Mouse (Mus musculus) midbrain, embryonic 12.5 days (tissue): ENCODE measurements around the gene Ctdspl. TPM values are rescaled to one million over a fixed set of nuclear protein-coding genes. Genes with fewer than 3 reads are reported as not detected.

Experiments used
- ATAC-seq: fragments of 200-750 bp; cut with Nextera tagmentation; 2 replicates; pipeline ENCODE4 v1.8.0; 2017; ENCODE audit warnings: low read depth, moderate TSS enrichment, moderate library complexity; ENCODE audit not compliant: low FRiP score
- H3K27ac ChIP-seq: fragments of 300-500 bp; sonication (generic); replicated peaks from 2 replicates; pipeline ENCODE4 v1.5.1; 2016; ENCODE audit warnings: mild to moderate bottlenecking
- H3K27me3 ChIP-seq: fragments of 300-500 bp; sonication (generic); 2 replicates; pipeline ENCODE4 v1.6.1; 2016; ENCODE audit warnings: mild to moderate bottlenecking
- H3K36me3 ChIP-seq: fragments of 300-500 bp; sonication (generic); 2 replicates; pipeline ENCODE4 v1.6.1; 2016
- H3K4me1 ChIP-seq: fragments of 300-500 bp; sonication (generic); 2 replicates; pipeline ENCODE4 v1.6.1; 2016
- H3K4me2 ChIP-seq: fragments of 300-500 bp; sonication (generic); replicated peaks from 2 replicates; pipeline ENCODE4 v1.6.1; 2016; ENCODE audit warnings: mild to moderate bottlenecking, moderate library complexity
- H3K4me3 ChIP-seq: fragments of 300-500 bp; sonication (generic); 2 replicates; pipeline ENCODE4 v1.5.1; 2016; ENCODE audit warnings: mild to moderate bottlenecking
- H3K9ac ChIP-seq: fragments of 300-500 bp; sonication (generic); replicated peaks from 2 replicates; pipeline ENCODE4 v1.6.1; 2016; ENCODE audit warnings: mild to moderate bottlenecking, moderate library complexity
- H3K9me3 ChIP-seq: fragments of 300-500 bp; sonication (generic); 2 replicates; pipeline ENCODE4 v1.6.1; 2016; ENCODE audit warnings: mild to moderate bottlenecking
- WGBS: fragments of 180-500 bp; shearing (Covaris S2); methylation state at CpG from one replicate; pipeline ENCODE4 v1.1.7; 2016; 5-methylcytosine and 5-hydroxymethylcytosine counted together
- polyA plus RNA-seq: library from polyadenylated mRNA; unstranded; fragments of >200 nt; fragmentation: Nextera tagmentation; extraction: Ambion mirVana; gene quantifications from 2 replicates; pipeline ENCODE4 v1.2.1, GENCODE M21; 2016

The Ctdspl gene
- polyA plus RNA-seq, 1 experiment from 2014 or later = 6.3 TPM

- Histone ChIP-seq H3K4me3 (no peak overlapping the region), H3K36me3 (no peaks in the 10 kb centered on the region), H3K4me1 (peaks cover 9% of the 10 kb centered on the region), H3K9me3 (no peaks in the 10 kb centered on the region), H3K4me2 (no peak overlapping the region), H3K27ac (no peak overlapping the region), H3K9ac (no peak overlapping the region), H3K27me3 (no peaks in the 10 kb centered on the region)
- 49% methylated on average over 3 of the region's 3 CpGs for WGBS
- no peak for ATAC-seq
These were observed 11.3 kb downstream of the Ctdspl start for GRCm38 (mm10) chr9:118937515-118937914.

DNA sequence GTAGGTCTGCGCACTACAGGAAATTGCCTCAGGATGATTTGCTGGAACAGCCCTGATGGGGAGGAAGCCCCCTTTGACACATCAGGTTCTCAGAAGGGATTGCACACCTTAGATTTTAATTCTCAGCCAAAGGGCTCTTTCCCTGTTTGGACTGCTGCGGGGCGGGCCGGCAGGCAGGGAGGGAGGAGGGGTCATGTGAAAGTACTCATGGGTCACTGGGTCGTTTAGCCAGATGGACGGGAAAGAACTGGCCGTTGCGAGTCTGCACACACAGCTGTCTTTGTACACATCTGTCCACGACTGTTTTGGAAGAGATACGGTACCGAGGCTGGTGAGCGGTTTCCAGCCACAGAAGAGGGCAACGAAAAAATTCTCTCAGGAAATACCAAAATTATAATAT lies 13.2 kb downstream of the Ctdspl start:
- Histone ChIP-seq H3K36me3 (no peaks in the 10 kb centered on the region), H3K4me1 (peaks cover 9% of the 10 kb centered on the region), H3K9me3 (no peaks in the 10 kb centered on the region), H3K27me3 (no peaks in the 10 kb centered on the region), H3K9ac (no peak overlapping the region), H3K27ac (no peak overlapping the region), H3K4me3 (no peak overlapping the region), H3K4me2 (no peak overlapping the region)
- WGBS = 34% methylated on average over 13 of the region's 13 CpGs
- no peak for ATAC-seq

GRCm38 (mm10) chr9:118939831-118940230 lies 13.6 kb downstream of the Ctdspl start:
- no peaks in the 10 kb centered on the region for H3K9me3 ChIP-seq

DNA sequence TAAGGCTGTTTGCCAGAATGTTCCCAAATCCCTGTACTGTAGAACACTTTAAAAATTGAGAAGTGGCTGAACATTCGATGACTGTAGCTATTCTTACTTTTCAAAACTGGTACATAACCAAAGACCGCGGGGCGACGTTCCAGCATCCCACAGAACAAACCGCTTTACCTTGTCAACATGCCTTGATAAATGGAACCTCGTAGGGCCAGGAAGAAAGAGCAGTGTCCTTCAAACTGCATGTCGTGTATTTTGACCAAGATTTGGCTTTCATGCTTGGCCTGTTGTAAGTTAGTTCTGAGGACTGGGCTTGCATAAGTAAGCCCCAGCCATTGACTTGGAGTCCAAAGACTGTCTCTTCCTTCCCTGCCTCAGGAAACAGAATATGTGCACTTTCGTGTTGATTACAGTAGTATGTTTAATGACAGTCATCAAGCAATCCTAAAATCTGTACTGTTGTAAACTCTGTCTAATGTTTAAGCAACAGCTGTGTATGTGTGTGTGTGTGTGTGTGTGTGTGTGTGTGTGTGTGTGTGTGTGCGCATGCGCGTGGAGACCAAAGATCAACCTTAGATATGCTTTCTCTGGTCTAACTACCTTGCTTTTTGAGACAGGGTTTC lies 14.4 kb downstream of the Ctdspl start:
- Histone ChIP-seq H3K27me3 (no peaks in the 10 kb centered on the region), H3K4me1 (peaks cover 9% of the 10 kb centered on the region), H3K36me3 (no peaks in the 10 kb centered on the region), H3K4me3 (no peak overlapping the region), H3K27ac (no peak overlapping the region), H3K9me3 (no peaks in the 10 kb centered on the region), H3K9ac (no peak overlapping the region), H3K4me2 (no peak overlapping the region)
- 93% methylated on average over 12 of the region's 12 CpGs for WGBS
- ATAC-seq = no peak

More at GRCm38 (mm10) chr9:118939831-118940230, 13.6 kb downstream of the Ctdspl start:
- Histone ChIP-seq H3K4me3 (no peak overlapping the region), H3K9ac (no peak overlapping the region), H3K27ac (no peak overlapping the region), H3K36me3 (no peaks in the 10 kb centered on the region), H3K27me3 (no peaks in the 10 kb centered on the region), H3K4me2 (no peak overlapping the region), H3K4me1 (peaks cover 9% of the 10 kb centered on the region)
- WGBS = 81% methylated on average over 12 of the region's 12 CpGs
- ATAC-seq = no peak

DNA sequence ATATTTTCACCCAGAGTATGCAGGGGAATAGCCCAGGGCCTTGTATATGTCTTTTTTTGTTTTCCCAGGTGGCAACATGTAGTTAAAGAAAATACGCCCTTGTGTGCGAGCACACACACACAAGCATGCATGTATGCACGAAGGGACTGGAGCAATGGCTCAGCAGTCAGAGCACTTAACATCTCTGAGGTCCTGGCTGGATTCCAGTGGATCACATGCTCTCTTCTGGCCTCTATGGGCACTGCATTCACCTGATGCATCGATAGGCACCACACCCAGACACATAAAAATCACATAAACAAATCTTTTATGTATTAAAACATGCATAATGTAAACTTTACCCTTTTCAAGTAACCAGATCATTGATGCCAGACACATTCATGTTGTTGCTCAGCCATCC lies 15.8 kb downstream of the Ctdspl start:
- H3K9ac ChIP-seq = no peak overlapping the region

DNA sequence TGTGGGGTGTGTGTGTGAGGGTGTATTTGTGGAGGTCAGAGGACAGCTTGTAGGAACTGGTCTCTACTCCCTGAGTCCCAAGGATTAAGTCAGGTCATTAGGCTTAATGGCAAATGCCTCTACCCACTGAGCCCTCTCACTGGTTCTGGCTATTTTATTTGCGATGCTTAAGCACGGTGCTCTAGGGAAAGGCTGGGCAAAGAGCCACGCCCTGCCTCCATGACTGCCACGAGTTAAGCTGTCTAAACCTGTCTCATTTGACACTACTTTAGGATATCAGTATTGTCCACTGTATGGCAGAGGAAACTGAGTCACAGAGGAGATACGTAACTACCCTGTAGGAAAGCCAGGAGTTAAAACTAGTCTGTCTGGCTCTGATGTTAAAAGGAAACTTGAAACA lies 17.7 kb downstream of the Ctdspl start:
- Histone ChIP-seq H3K27me3 (no peaks in the 10 kb centered on the region), H3K9ac (no peak overlapping the region), H3K4me3 (no peak overlapping the region), H3K4me1 (peaks cover 4% of the 10 kb centered on the region), H3K9me3 (no peaks in the 10 kb centered on the region), H3K36me3 (no peaks in the 10 kb centered on the region), H3K27ac (no peak overlapping the region), H3K4me2 (no peak overlapping the region)
- ATAC-seq = no peak
- WGBS = 64% methylated on average over 5 of the region's 5 CpGs

More for the DNA sequence above, 15.8 kb downstream of the Ctdspl start:
- H3K4me2 ChIP-seq = no peak overlapping the region
- ATAC-seq = no peak
- 95% methylated on average over 4 of the region's 4 CpGs for WGBS
- H3K4me1 ChIP-seq = peaks cover 9% of the 10 kb centered on the region
- no peak overlapping the region for H3K27ac ChIP-seq
- no peaks in the 10 kb centered on the region for H3K27me3 ChIP-seq
- H3K9me3 ChIP-seq = no peaks in the 10 kb centered on the region
- H3K36me3 ChIP-seq = no peaks in the 10 kb centered on the region
- H3K4me3 ChIP-seq = no peak overlapping the region

DNA sequence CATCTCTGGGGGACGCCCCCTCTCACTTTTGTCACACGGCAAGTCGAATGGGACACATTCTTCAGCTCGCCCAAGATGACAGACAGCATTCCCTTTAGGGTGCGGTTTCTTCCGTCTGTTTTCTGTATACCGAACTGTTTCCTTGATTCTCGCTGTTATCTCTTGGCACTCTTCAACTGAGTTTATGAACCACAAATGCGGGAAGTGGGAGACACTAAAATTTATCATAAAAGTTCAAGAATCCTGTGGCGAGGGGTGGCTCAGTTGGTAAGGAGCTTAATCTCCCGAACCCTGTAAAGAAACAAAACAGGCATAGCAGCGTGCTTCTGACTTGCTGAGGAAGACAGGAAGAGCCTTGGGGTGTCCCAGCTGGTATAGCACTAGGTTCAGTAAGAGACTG lies 18.1 kb downstream of the Ctdspl start:
- peaks cover under 1% of the 10 kb centered on the region for H3K4me1 ChIP-seq
- ATAC-seq = no peak
- 74% methylated on average over 12 of the region's 12 CpGs for WGBS
- no peaks in the 10 kb centered on the region for H3K9me3 ChIP-seq
- no peaks in the 10 kb centered on the region for H3K27me3 ChIP-seq
- no peak overlapping the region for H3K27ac ChIP-seq
- no peak overlapping the region for H3K4me3 ChIP-seq
- H3K36me3 ChIP-seq = no peaks in the 10 kb centered on the region
- no peak overlapping the region for H3K4me2 ChIP-seq
- no peak overlapping the region for H3K9ac ChIP-seq

DNA sequence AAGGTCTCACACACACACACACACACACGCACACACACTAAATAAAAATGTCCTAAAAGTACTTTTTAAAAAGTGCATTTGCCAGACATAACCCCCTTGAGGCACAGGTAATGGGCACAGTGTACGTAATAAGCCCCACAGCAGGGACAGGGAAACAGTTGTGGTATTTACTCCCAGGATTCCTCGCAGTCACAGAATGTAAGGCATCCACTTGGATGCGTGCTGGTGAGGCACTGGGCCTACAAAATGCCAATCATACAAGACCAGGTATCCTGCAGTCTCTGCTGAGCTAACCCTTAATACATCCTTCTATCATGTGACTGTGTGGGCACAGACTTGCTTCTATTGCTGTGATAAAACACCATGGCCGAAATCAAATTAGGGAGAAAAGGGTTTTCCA lies 22.2 kb downstream of the Ctdspl start:
- ATAC-seq = no peak
- no peaks in the 10 kb centered on the region for H3K4me1 ChIP-seq

DNA sequence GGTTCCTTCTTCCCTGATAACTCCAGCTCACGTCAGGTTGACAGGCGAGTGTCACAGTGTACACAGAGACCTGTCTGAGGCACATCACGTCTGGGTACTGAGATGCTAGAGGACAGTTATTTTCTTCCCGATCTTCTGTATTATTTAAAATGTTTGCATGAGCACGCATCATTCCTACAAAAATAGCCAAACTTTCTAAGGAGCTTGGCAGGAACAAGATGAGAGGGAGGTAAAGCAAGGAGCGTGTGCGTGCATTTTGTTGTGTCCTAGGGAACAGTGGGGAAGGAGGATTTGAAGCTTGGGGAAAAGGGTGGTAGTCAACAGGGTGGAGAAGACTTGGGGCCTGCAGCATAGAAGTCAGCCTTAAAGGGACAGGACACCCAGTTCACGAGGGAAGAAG lies 22.9 kb downstream of the Ctdspl start:
- H3K4me2 ChIP-seq = no peak overlapping the region
- H3K36me3 ChIP-seq = no peaks in the 10 kb centered on the region
- H3K9me3 ChIP-seq = no peaks in the 10 kb centered on the region
- ATAC-seq = no peak
- H3K27me3 ChIP-seq = no peaks in the 10 kb centered on the region
- no peak overlapping the region for H3K9ac ChIP-seq
- H3K4me1 ChIP-seq = no peaks in the 10 kb centered on the region
- WGBS = 92% methylated on average over 8 of the region's 8 CpGs
- H3K4me3 ChIP-seq = no peak overlapping the region
- H3K27ac ChIP-seq = no peak overlapping the region

More for the DNA sequence above, 22.2 kb downstream of the Ctdspl start:
- Histone ChIP-seq H3K9ac (no peak overlapping the region), H3K27ac (no peak overlapping the region), H3K4me3 (no peak overlapping the region), H3K4me2 (no peak overlapping the region), H3K27me3 (no peaks in the 10 kb centered on the region), H3K9me3 (no peaks in the 10 kb centered on the region), H3K36me3 (no peaks in the 10 kb centered on the region)
- 92% methylated on average over 5 of the region's 5 CpGs for WGBS

DNA sequence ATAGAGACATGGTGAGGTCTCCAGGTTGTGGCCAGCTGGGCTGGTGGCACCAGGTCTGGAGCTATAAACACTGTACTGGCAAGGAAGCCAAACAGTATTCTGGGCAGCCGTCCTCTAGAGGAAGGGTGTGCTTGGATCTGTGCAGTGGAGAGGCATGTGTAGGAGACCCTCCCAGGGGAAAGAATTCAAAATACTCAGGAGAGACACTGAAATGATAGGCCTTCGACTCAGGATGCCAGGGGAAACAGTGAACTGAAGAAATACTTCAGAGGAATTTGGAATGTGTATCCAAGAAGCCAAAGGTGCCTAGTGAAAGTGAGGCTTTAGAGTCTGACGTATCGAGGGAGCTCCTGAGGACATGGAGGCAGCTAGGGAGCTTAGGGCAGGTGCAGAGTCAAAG lies 23.4 kb downstream of the Ctdspl start:
- WGBS = 79% methylated on average over 4 of the region's 4 CpGs
- Histone ChIP-seq H3K4me3 (no peak overlapping the region), H3K27me3 (no peaks in the 10 kb centered on the region)

DNA sequence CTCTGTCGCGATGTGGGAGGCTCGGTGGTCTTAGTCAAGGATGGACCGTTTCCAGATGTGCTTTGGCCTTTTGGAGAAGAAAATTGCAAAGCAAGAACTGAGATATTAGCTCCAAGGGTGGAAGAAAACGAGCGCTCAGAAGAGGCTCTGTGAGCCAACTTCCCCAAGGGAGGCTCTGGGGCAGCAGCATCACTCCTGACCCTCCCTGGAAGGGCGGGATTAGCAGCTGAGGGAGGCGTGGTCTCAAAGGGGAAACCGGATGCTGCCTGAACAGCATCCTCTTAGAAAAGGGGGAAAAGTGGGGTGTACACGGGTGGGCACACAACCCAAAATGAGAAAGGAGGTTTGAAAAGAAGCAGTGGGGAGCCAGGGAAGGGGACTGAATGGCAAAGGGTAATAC lies 23.8 kb downstream of the Ctdspl start:
- Histone ChIP-seq H3K9me3 (no peaks in the 10 kb centered on the region), H3K4me3 (no peak overlapping the region), H3K36me3 (no peaks in the 10 kb centered on the region), H3K27ac (no peak overlapping the region), H3K4me1 (no peaks in the 10 kb centered on the region), H3K4me2 (no peak overlapping the region), H3K27me3 (no peaks in the 10 kb centered on the region), H3K9ac (no peak overlapping the region)
- WGBS = 73% methylated on average over 10 of the region's 10 CpGs
- ATAC-seq = no peak

More for the DNA sequence above, 23.4 kb downstream of the Ctdspl start:
- no peak overlapping the region for H3K4me2 ChIP-seq
- no peak overlapping the region for H3K27ac ChIP-seq
- H3K4me1 ChIP-seq = no peaks in the 10 kb centered on the region
- H3K9ac ChIP-seq = no peak overlapping the region
- no peak for ATAC-seq
- no peaks in the 10 kb centered on the region for H3K9me3 ChIP-seq
- no peaks in the 10 kb centered on the region for H3K36me3 ChIP-seq

DNA sequence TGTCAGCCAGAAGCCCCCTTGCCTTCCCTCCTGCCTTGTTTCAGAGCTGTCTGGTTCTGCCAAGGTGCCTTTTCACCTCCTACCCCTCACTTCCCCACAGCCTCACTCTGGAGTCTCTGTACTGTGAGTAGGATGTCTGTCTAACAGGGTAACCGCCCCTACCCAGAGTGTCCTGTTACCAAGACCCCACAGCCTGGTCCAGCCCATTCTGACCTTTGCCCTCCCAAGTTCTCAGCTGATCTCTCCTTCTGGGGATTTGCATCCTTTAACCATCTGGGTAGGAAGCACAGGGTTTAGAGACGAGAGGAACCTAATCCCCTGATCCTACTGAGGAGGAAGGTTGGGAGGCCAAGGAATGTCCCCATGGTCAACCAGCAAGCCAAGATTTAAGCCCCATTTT lies 24.5 kb downstream of the Ctdspl start:
- WGBS = 19% methylated on average over 2 of the region's 2 CpGs

DNA sequence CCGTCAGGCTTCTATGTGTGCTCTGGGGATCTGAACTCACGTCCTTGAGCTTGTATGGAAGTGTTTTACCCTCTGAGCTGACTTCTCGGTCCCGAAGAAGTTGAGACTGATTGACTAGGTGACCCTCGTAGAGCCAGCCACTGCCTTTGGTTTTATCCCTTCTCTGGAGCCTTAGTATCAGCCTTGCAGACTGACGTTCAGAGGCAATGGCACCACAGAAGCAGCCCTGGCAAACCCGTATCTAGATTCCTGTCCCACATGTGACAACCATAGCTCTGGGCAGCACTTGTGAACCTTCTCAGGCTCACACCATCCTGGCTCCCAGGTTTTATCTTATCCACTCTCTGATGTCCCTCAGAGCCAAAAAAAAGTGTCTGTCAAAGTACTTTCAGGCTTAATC lies 25.1 kb downstream of the Ctdspl start:
- no peak for ATAC-seq
- WGBS = 92% methylated on average over 7 of the region's 7 CpGs
- Histone ChIP-seq H3K4me3 (no peak overlapping the region), H3K4me1 (no peaks in the 10 kb centered on the region), H3K4me2 (no peak overlapping the region), H3K9ac (no peak overlapping the region), H3K27me3 (no peaks in the 10 kb centered on the region), H3K36me3 (no peaks in the 10 kb centered on the region), H3K27ac (no peak overlapping the region), H3K9me3 (no peaks in the 10 kb centered on the region)

More for the DNA sequence above, 24.5 kb downstream of the Ctdspl start:
- Histone ChIP-seq H3K36me3 (no peaks in the 10 kb centered on the region), H3K27ac (no peak overlapping the region), H3K4me1 (no peaks in the 10 kb centered on the region), H3K4me2 (no peak overlapping the region), H3K27me3 (no peaks in the 10 kb centered on the region), H3K9me3 (no peaks in the 10 kb centered on the region), H3K4me3 (no peak overlapping the region), H3K9ac (no peak overlapping the region)
- ATAC-seq = no peak
